Mouse (Mus musculus) kidney, adult 9 months (tissue): ENCODE measurements around the gene Wnt10b.

Experiments
- DNase-seq: peaks from one replicate; pipeline ENCODE4 v3.0.0; 2022

Gene Wnt10b

DNA sequence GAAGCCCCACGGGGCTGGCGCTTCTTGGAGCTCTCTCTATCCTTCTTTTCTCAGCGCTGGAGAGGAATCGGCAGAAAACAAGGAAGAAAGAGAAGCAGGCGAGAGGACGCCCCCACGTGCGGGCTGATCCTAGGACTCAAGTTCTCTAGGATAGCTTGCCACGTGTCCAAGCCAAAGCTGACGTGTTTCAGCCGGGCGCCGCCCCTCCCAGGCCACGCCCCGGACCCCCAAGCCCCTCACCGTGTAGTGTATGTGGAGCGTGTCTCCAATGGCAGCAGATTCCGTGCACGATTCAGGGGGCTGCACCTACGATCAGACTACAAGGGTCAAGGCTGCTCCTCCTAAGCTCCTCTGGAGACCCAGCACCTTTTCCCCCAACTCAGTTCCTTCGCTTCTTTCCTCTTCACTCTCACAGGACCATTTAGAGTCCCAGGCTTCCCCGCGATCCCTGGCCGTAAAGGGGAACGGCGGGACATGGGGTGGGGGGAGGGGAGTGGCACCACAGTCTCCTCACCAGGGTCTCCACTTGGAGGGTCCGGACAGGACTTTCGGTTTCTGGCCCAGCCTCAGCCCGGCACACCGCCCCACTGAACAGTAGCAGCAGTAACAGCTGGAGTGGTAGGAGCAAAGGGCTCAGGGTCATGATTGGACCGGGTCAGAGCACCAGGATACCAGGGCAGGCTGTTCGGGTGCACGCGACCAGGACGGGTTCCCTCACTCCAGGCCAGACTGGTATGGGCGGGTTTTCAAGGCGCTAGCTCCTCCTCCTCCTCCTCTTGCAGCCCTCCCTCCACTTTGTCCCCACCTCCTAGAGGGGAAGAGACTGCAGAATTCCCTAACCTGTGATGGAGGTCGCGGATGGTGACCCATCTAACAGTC is 50.3 kb downstream of the Wnt10b start, which contains the start of gene Fkbp11:
TSS of gene Fkbp11 (minus strand) at position 756 of the 879 bp plus-strand sequence.
- DNase-seq, result peak; percentile 81

DNA sequence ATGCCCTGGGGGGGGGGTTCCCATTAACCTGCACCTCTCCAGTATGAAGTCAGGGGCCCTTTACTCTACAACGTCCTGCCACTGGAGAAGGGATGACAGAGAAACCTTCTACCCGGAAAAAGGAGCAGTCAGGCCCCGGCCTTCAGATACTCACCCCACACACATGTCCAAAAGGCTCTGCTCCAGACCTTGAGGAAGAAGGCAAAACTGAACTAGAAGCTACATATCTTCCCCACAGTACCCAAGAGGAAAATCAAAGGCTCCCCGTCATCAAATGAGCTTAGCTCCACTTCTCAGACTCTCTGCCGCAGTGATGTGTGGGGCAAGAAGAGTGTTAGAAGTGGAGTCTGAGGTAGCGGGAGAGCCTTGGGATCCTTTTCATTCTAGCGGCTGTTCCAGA is 51.2 kb downstream of the Wnt10b start:
- DNase-seq, result no peak

DNA sequence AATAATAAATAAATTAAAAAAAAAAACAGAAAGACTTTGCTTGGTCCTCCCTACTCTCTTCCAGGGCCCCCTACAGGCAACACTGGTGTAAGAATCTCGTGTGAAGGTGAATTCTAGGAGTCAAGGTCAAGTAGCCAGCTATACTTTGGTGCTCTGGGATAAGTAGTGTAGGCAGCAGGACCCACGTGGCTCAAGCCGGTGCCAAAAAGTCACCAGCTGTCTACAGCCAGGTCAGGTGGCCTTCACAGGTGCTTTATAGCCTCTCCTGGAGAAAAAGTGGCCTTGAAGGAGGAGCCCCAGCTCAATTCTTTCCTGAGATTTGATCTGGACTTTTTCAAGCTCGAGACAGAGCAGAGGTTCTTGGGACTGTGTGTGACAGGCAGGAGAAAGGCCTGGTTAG is 51.9 kb downstream of the Wnt10b start:
- DNase-seq, result peak; percentile 55

DNA sequence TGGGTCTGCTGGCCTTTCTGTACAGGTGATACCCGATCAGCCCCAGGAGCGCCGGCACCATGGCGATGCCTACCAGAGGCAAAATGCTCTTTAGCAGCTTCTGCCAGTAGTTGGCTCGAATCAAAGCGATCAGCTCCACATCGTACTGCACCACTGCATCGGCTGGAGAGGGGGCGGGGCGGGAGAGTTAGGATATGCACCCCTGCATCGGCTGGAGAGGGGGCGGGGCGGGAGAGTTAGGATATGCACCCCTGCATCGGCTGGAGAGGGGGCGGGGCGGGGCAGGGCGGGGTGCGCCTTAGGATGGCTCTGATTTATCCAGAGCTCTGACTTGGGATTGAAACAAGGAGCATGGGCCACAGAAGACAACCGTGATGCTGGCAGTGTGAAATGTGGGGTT is 53.5 kb downstream of the Wnt10b start:
- DNase-seq, result no peak

DNA sequence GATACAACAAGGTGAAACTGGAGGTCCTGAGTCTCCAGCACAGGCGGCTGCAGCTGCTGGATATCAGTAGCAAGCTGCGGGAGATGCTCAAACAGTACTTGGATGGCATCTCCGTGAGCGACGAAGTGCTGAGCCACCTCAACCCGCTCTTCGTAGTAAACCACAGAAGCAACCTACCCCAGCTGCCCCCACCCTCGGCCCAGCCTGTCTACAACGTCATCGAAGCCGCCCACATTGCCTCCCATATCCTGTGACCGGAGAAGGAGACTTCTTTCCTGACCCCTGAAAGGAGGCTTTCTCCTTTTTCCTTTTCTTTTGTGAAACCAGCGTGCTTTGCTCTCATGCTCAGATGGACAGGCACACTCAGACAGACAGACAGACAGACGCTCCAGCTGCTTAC is 55.1 kb downstream of the Wnt10b start:
- DNase-seq, result no peak

DNA sequence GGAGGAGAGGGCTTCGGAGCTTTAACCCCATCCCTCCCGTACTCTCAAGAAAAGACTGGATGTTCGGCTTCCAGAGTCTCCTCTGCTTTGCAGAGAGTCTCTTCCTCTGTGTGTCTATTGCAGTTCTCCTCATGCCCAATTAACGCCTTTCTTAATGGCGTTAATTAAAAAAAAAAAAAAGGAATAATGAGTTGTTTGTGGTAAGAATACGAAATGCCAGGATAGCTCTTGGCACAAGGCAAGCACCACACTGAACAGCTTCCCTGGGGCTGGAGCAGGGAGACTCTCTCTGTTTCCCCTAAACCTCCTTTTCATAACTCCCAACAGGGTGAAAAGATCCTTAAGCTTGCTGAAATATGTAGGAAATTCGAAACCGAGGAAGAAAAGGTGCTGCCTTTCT is 55.8 kb downstream of the Wnt10b start:
- DNase-seq, result no peak
